Mouse (Mus musculus): ENCODE data around the gene Clic1. TPM values are rescaled to one million over a fixed set of nuclear protein-coding genes. Genes with fewer than 3 reads are reported as not detected.

Gene Clic1
- polyA plus RNA-seq, 1 experiment from 2014 or later = 112 TPM

DNA sequence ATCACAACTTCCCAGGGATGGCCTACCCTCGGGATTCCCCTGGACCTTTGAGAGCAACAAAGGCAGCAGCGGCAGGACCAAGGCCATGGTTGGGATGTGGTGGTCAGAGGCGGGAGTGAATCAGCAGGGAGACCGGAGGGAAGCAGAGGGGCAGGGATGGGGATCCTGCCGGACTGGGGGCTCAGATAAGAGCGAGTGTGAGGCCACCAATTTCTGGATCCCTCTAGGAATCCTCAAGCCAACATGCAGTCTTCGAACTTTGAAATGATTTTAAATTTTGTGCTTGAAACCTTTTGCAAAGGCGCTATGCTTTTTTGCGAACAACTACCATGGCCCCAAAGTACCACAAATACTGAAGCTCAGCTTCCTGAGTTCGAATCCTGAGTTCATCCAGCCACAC is 16.3 kb downstream of the Clic1 start, which contains the start of gene Mpig6b:
Mpig6b (minus strand) TSS at position 101 of the 400 bp plus-strand sequence.
- Histone ChIP-seq H3K27ac (ENCODE audit: low read length) (no peak within 1 kb of the TSS), H3K4me3 (ENCODE audit: low read depth, low read length) (peak within 1 kb of the TSS; percentile 52), H3K9ac (ENCODE audit: low read depth, low read length) (no peak within 1 kb of the TSS), H3K4me1 (ENCODE audit: control insufficient read depth, low read depth, low read length) (peaks cover 19% of the 10 kb centered on the region), H3K36me3 (ENCODE audit: control insufficient read depth, insufficient read depth) (no peaks in the 10 kb centered on the region), H3K4me2 (ENCODE audit: low read depth, low read length) (peak within 1 kb of the TSS; percentile 64), H3K27me3 (ENCODE audit: control insufficient read depth, insufficient read depth, low read depth, low read length) (peaks cover 61% of the 10 kb centered on the region), H3K9me3 (replicated peaks; ENCODE audit: control insufficient read depth, low read length) (no peaks in the 10 kb centered on the region)
- WGBS (ENCODE audit: insufficient replicate concordance) = 35% methylated on average over 10 of the region's 10 CpGs
- ATAC-seq (ENCODE audit: low read depth) = no peak

DNA sequence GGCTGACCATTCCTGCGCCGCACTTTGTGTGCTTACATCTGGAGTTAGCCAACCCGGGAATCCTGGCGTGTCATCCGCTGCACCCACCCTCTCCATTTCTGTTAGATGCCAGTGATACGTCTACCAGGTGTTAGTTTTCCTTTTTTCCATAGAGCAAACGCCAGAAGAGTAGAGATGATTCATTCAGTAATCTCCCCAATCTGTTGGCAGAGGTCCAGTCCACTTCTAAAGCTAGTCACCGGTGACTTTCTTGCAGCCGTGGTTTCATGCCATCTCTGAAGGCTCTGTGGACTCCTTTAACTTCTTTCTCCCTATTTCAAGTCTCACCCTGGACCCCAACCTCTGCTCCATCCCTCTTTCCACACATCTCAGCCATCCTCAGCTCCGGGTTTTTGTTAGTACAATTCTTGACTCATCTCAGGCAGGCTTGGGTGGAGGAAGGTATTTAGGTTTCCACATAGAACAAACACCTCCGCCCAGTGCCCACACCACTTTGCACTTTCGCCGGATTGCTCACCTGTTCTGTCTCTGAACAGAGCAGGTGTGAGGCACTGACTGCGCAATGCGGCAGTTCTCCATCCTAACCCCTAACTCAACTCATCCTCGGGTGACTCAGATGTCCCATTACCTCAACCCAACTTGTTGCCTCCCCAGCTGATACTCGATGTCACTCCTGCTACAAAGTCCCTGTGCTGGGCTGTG is 18.6 kb downstream of the Clic1 start:
- Histone ChIP-seq H3K4me3 (ENCODE audit: low read depth, low read length) (no peak overlapping the region), H3K27ac (ENCODE audit: low read length) (no peak overlapping the region), H3K9ac (ENCODE audit: low read depth, low read length) (no peak overlapping the region), H3K36me3 (ENCODE audit: control insufficient read depth, insufficient read depth) (no peaks in the 10 kb centered on the region), H3K9me3 (replicated peaks; ENCODE audit: control insufficient read depth, low read length) (no peaks in the 10 kb centered on the region), H3K4me1 (ENCODE audit: control insufficient read depth, low read depth, low read length) (peaks cover 19% of the 10 kb centered on the region), H3K27me3 (ENCODE audit: control insufficient read depth, insufficient read depth, low read depth, low read length) (peaks cover 55% of the 10 kb centered on the region), H3K4me2 (ENCODE audit: low read depth, low read length) (no peak overlapping the region)
- 66% methylated on average over 17 of the region's 17 CpGs for WGBS (ENCODE audit: insufficient replicate concordance)
- ATAC-seq (ENCODE audit: low read depth) = no peak

DNA sequence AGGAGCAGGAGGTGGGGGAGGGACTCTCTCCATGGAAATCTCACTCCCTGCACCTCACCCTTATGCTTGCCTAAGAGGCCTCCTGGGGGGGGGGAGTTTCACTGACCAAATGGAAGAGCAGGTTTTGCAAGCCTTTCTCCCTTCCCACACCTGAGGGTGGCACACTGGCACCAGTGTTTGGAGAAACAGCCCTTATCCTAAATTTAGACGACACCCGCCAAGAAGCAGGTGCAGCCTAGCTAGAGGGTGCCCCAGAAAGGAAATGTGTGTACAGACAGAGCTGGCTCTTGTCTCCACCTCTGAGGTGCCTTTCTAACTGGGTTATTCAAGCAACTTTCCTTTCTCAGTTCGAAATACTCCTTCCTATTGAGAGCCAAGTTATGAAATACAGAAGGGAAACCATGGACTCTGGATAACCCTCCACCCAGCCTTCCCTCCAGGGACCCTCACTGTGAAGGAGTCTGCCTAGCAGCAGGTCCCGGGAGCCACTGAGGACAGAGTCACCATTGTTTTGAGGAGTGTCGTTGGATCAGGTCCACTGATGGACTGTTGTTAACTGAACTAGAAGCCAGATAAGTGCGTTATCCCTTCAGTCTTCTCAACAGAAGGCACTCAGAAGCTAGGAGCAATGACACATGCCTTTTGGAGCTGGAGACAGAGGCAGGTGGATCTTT is 20.9 kb downstream of the Clic1 start:
- Histone ChIP-seq H3K4me2 (ENCODE audit: low read depth, low read length) (no peak overlapping the region), H3K9ac (ENCODE audit: low read depth, low read length) (no peak overlapping the region), H3K9me3 (replicated peaks; ENCODE audit: control insufficient read depth, low read length) (no peaks in the 10 kb centered on the region), H3K27me3 (ENCODE audit: control insufficient read depth, insufficient read depth, low read depth, low read length) (peaks cover 31% of the 10 kb centered on the region), H3K36me3 (ENCODE audit: control insufficient read depth, insufficient read depth) (no peaks in the 10 kb centered on the region), H3K4me3 (ENCODE audit: low read depth, low read length) (no peak overlapping the region), H3K27ac (ENCODE audit: low read length) (no peak overlapping the region), H3K4me1 (ENCODE audit: control insufficient read depth, low read depth, low read length) (peaks cover 6% of the 10 kb centered on the region)
- ATAC-seq (ENCODE audit: low read depth) = no peak
- 41% methylated on average over 6 of the region's 6 CpGs for WGBS (ENCODE audit: insufficient replicate concordance)

DNA sequence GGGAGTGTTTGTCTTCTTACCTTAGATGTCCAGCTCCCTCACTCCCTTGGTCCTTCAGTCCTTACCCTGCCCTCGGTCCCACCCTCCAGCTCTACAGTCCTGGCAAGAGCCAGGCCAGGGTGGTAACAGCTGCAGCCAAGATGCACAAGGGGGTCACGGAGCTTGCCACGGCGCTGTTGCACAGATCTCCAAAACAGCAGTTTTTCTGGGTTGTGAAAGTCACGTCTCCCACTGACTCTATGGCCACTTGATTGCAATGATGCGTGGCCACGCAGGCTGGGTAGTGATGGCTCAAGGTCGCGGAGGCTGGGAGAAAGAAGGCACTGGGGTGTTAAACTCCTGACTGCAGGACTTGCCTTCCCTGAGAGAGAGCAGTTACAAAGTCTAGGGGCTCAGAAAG is 21.7 kb downstream of the Clic1 start:
- ATAC-seq (ENCODE audit: low read depth) = no peak
- WGBS (ENCODE audit: insufficient replicate concordance) = 70% methylated on average over 9 of the region's 9 CpGs
- H3K36me3 ChIP-seq (ENCODE audit: control insufficient read depth, insufficient read depth) = no peaks in the 10 kb centered on the region
- H3K4me2 ChIP-seq (ENCODE audit: low read depth, low read length) = no peak overlapping the region
- H3K27me3 ChIP-seq (ENCODE audit: control insufficient read depth, insufficient read depth, low read depth, low read length) = peaks cover 24% of the 10 kb centered on the region
- no peaks in the 10 kb centered on the region; the same call in 1 of the 2 replicates for H3K4me1 ChIP-seq (ENCODE audit: control insufficient read depth, low read depth, low read length)
- no peak overlapping the region for H3K27ac ChIP-seq (ENCODE audit: low read length)
- no peak overlapping the region for H3K4me3 ChIP-seq (ENCODE audit: low read depth, low read length)
- no peak overlapping the region for H3K9ac ChIP-seq (ENCODE audit: low read depth, low read length)
- no peaks in the 10 kb centered on the region for H3K9me3 ChIP-seq (replicated peaks; ENCODE audit: control insufficient read depth, low read length)

- no peak overlapping the region for H3K9ac ChIP-seq (ENCODE audit: low read depth, low read length)
- peaks cover 6% of the 10 kb centered on the region for H3K4me1 ChIP-seq (ENCODE audit: control insufficient read depth, low read depth, low read length)
- H3K27ac ChIP-seq (ENCODE audit: low read length) = no peak overlapping the region
- no peak overlapping the region for H3K4me3 ChIP-seq (ENCODE audit: low read depth, low read length)
- H3K9me3 ChIP-seq (replicated peaks; ENCODE audit: control insufficient read depth, low read length) = no peaks in the 10 kb centered on the region
- H3K36me3 ChIP-seq (ENCODE audit: control insufficient read depth, insufficient read depth) = no peaks in the 10 kb centered on the region
- peaks cover 6% of the 10 kb centered on the region for H3K27me3 ChIP-seq (ENCODE audit: control insufficient read depth, insufficient read depth, low read depth, low read length)
- 17% methylated on average over 17 of the region's 17 CpGs for whole genome bisulfite sequencing (ENCODE audit: insufficient replicate concordance)
- no peak for ATAC-seq (ENCODE audit: low read depth)
- H3K4me2 ChIP-seq (ENCODE audit: low read depth, low read length) = no peak overlapping the region
Measured at GRCm38 (mm10) chr17:35074097-35074496, 24.3 kb downstream of the Clic1 start.

GRCm38 (mm10) chr17:35076507-35077176 is 26.9 kb downstream of the Clic1 start, which contains the start of gene Ly6g6e:
TSS of gene Ly6g6e (plus strand) at chr17:35076902.
- no peaks in the 10 kb centered on the region for H3K36me3 ChIP-seq (ENCODE audit: control insufficient read depth, insufficient read depth)
- H3K27me3 ChIP-seq (ENCODE audit: control insufficient read depth, insufficient read depth, low read depth, low read length) = peaks cover 6% of the 10 kb centered on the region
- 40% methylated on average over 10 of the region's 10 CpGs for WGBS (ENCODE audit: insufficient replicate concordance)
- no peak within 1 kb of the TSS for H3K9ac ChIP-seq (ENCODE audit: low read depth, low read length)
- no peak within 1 kb of the TSS for H3K4me3 ChIP-seq (ENCODE audit: low read depth, low read length)
- no peak for ATAC-seq (ENCODE audit: low read depth)
- no peak within 1 kb of the TSS for H3K27ac ChIP-seq (ENCODE audit: low read length)
- peaks cover 23% of the 10 kb centered on the region for H3K4me1 ChIP-seq (ENCODE audit: control insufficient read depth, low read depth, low read length)
- no peaks in the 10 kb centered on the region for H3K9me3 ChIP-seq (replicated peaks; ENCODE audit: control insufficient read depth, low read length)
- H3K4me2 ChIP-seq (ENCODE audit: low read depth, low read length) = peak within 1 kb of the TSS; percentile 33

- WGBS (ENCODE audit: insufficient replicate concordance) = 27% methylated on average over 2 of the region's 2 CpGs
- no peaks in the 10 kb centered on the region for H3K9me3 ChIP-seq (replicated peaks; ENCODE audit: control insufficient read depth, low read length)
- H3K4me3 ChIP-seq (ENCODE audit: low read depth, low read length) = no peak overlapping the region
- H3K4me2 ChIP-seq (ENCODE audit: low read depth, low read length) = peak overlapping the region; percentile 33; the same call in 1 of the 2 replicates
- H3K27ac ChIP-seq (ENCODE audit: low read length) = no peak overlapping the region
- peaks cover 6% of the 10 kb centered on the region for H3K27me3 ChIP-seq (ENCODE audit: control insufficient read depth, insufficient read depth, low read depth, low read length)
- H3K36me3 ChIP-seq (ENCODE audit: control insufficient read depth, insufficient read depth) = no peaks in the 10 kb centered on the region
- peaks cover 23% of the 10 kb centered on the region for H3K4me1 ChIP-seq (ENCODE audit: control insufficient read depth, low read depth, low read length)
- no peak overlapping the region for H3K9ac ChIP-seq (ENCODE audit: low read depth, low read length)
- ATAC-seq (ENCODE audit: low read depth) = no peak
Measured at GRCm38 (mm10) chr17:35077285-35077684, 27.5 kb downstream of the Clic1 start.

- no peak within 1 kb of the TSS for H3K4me3 ChIP-seq (ENCODE audit: low read depth, low read length)
- no peaks in the 10 kb centered on the region for H3K9me3 ChIP-seq (replicated peaks; ENCODE audit: control insufficient read depth, low read length)
- H3K27me3 ChIP-seq (ENCODE audit: control insufficient read depth, insufficient read depth, low read depth, low read length) = peaks cover 6% of the 10 kb centered on the region
- no peak for ATAC-seq (ENCODE audit: low read depth)
- H3K4me1 ChIP-seq (ENCODE audit: control insufficient read depth, low read depth, low read length) = peaks cover 23% of the 10 kb centered on the region
- no peak within 1 kb of the TSS for H3K9ac ChIP-seq (ENCODE audit: low read depth, low read length)
- WGBS (ENCODE audit: insufficient replicate concordance) = 16% methylated on average over 12 of the region's 14 CpGs
- no peak within 1 kb of the TSS for H3K27ac ChIP-seq (ENCODE audit: low read length)
- no peaks in the 10 kb centered on the region for H3K36me3 ChIP-seq (ENCODE audit: control insufficient read depth, insufficient read depth)
- peak within 1 kb of the TSS; percentile 33 for H3K4me2 ChIP-seq (ENCODE audit: low read depth, low read length)
Measured at GRCm38 (mm10) chr17:35077786-35078233, 28.0 kb downstream of the Clic1 start, which contains the start of gene Ly6g6d. TSS of gene Ly6g6d (minus strand) at chr17:35078065.
